Mouse (Mus musculus) G1E-ER4 (cell line): ENCODE measurements around the gene Gm49322. TPM values are rescaled to one million over a fixed set of nuclear protein-coding genes. Genes with fewer than 3 reads are reported as not detected.

Experiments used
- GATA1 ChIP-seq: IDR thresholded peaks from one replicate; pipeline ENCODE4 v1.8.0; 2012; ENCODE audit warnings: low read length, inconsistent platforms
- polyA plus RNA-seq: library from polyadenylated mRNA; stranded (reverse); fragments of >175 nt; gene quantifications from 2 replicates; pipeline ENCODE4 v1.2.3, GENCODE M21; 2012

The Gm49322 gene
- polyA plus RNA-seq, 1 experiment = 2.0 TPM

GRCm38 (mm10) chr10:80576351-80577194, 29.2 kb upstream of the Gm49322 start:
- no peak for TF ChIP-seq GATA1

GRCm38 (mm10) chr10:80577195-80578130, 28.4 kb upstream of the Gm49322 start, which contains the start of gene Klf16:
TSS of gene Klf16 (minus strand) at chr10:80577321.
- no peak for TF ChIP-seq GATA1

- TF ChIP-seq GATA1 = no peak
These were observed 27.6 kb upstream of the Gm49322 start for GRCm38 (mm10) chr10:80578131-80578750.

GRCm38 (mm10) chr10:80578911-80579310, 26.9 kb upstream of the Gm49322 start:
- TF ChIP-seq GATA1 = no peak

- TF ChIP-seq GATA1 = no peak
These were observed 22.8 kb upstream of the Gm49322 start for GRCm38 (mm10) chr10:80583047-80583446.

GRCm38 (mm10) chr10:80584045-80584488, 21.8 kb upstream of the Gm49322 start:
- no peak for TF ChIP-seq GATA1

GRCm38 (mm10) chr10:80584642-80585552, 20.9 kb upstream of the Gm49322 start:
- no peak for TF ChIP-seq GATA1

- no peak for TF ChIP-seq GATA1
These were observed 20.2 kb upstream of the Gm49322 start for GRCm38 (mm10) chr10:80585581-80585980.

- TF ChIP-seq GATA1 = no peak
These were observed 19.2 kb upstream of the Gm49322 start for GRCm38 (mm10) chr10:80586407-80587304.

GRCm38 (mm10) chr10:80587305-80587657, 18.5 kb upstream of the Gm49322 start:
- no peak for TF ChIP-seq GATA1

GRCm38 (mm10) chr10:80589127-80589878, 16.5 kb upstream of the Gm49322 start:
- TF ChIP-seq GATA1 = no peak

GRCm38 (mm10) chr10:80589879-80590854, 15.7 kb upstream of the Gm49322 start, which contains the start of gene Abhd17a:
TSS of gene Abhd17a (minus strand) at chr10:80590341.
- TF ChIP-seq GATA1 = no peak
